Mouse (Mus musculus): ENCODE data around the gene Slc1a5.

The Slc1a5 gene

DNA sequence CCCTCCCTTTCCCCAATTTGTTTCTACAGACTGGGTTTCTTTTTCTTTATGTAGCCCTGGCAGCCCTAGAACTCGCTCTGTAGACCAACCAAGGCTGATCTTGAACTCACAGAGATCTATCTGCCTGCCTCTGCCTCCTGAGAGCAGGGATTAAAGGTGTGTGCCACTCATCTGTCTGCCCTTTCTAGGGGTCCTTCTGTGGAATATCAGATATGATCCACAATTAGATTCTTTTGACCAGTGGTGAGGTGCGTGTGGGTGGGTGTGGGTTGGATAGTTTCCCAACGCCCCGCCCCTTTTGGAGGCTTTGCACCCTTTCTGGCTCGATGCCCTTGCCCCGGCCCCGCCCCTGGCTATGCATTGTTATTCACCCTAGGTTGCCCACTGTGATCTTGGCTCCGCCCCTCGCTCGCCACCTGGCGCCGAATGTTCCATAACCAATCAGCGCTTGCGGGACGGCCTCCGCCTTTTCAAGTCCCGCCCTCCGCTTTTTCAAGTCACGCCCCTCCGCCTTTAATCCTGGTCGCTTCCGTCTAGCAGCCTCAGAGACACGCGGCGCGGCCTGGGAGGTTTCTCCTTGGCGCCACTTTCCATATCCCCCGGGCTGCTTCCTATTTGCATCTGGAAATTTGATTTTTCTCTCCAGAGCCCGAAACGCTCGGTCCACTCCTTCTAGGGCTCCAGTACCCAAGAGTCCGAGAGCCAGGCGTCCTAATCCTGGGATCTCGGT is at the start of gene Slc1a5:
Slc1a5 (plus strand) TSS at position 516 of the 730 bp plus-strand sequence.
- DNase-seq = peak; percentile 35

DNA sequence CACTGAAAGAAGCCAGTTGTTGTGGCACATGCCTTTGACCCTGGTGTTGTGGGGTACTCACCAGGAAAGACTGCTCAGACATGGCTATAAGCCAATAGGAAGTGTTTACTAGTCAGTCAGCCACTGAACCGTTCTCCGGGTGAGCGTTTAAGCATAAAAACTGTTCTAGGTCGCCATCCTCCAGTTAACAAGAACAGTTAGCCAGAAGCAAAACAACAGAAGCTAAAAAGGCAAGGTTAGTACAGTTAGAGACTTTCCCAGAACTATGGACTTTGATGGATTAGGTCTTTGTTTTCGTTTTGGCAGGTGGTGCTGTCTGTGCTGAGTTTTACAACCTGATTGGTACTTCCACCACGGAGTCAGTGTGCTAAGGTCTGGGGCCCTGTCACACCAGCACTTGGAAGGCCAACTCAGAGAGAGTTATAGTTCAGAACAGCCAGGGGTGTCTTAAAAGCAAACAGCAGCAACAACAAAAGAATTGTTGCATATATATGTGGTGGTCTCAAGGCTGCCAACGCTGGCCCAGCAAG is 49.2 kb upstream of the Slc1a5 start:
- no peak for DNase-seq

DNA sequence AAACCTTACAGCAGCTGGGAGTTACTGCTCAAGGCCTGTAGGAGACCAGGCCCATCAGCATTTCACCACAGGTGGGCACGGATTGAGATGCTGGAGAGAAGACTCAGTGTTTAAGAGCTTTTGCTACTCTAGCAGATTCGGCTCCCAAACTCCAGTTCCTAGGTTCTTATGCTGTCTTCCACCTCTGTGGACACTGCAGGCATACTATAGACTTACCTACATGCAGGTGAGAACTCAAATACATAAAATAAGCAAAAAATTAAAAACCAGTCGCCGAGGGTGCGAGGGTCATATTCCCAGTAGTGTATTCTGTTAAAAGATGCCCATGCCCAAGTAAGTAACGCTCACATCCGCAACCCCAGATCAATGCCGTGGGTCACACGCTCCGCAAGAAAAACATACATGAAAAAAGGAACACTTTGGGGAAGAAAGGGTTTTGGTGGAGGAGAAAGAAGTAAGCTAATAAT is 43.5 kb upstream of the Slc1a5 start:
- DNase-seq = peak; percentile 36

DNA sequence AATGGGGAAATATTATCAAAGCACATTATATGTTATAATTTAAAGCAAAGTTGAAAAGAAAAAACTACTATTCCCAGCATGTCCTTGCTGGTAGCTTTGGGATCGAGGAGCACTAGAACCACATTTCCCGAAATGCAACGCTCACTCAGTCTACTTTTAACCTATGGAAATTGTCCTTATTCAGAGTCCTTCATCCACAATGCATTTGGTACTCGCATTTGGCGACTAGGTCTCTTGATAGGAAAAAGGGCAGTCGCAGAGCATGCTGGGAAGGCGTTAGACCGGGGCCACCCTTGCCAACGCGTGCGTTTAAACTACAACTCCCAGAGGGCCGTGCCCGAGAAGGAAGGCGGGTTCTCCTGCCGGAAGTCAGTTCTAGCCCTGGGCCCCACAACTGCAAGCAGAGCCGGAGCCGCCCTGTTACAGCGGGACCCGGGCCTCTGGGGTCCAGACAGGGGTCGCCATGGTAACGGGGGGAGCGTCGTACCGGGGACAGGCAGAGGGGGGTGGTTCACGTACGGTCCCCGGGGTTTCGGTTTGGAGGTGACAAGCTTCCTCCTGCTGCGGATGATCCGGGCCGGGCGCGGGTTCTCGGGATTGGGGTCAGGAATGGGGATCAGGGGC is 43.0 kb upstream of the Slc1a5 start, which contains the start of gene Ap2s1:
Ap2s1 (plus strand) TSS at position 338 of the 624 bp plus-strand sequence.
- DNase-seq = peak; percentile 98

DNA sequence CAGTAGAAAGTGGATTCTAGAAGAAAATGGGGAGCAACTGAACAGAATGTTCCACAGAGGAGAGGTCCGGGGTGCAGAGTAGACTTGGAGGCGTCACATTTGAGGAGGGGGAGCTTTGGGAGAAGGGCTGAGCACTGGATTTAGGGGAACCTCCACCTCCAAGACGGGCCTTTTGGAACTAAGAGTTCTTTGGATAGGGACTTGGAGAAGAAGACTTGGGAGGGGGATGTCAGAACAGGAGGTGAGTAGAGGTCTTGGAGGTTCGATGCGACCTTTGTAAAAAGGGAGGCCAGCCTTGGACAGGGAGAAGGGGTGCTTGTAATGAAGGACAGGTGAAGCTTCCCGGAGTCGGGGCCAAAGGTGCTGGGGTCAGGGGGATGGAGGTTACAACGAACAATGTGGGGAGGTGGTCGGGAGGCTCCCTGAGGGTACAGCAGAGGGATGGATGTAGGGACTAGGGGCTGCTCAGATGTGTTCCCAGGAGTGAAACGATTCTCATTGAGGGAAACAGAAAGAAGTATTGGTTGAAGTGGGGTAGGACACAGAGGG is 42.0 kb upstream of the Slc1a5 start:
- DNase-seq = no peak

DNA sequence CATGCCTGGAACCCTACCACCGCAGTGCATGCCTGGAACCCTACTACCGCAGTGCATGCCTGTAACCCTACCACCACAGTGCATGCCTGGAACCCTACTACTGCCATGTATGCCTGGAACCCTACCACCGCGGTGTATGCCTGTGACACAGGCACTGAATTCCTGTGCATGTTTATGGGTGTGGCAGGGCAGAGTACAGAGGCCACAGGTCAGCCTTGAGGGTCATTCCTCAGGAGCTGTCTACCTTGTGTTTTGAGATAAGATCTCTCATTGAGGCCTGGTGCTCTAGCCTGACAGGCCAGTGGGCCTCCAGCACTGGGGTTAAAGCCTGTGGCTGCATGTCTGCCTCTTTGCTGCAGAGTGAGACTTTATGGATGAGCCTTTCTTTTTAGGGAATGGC is 35.8 kb upstream of the Slc1a5 start:
- DNase-seq = no peak

DNA sequence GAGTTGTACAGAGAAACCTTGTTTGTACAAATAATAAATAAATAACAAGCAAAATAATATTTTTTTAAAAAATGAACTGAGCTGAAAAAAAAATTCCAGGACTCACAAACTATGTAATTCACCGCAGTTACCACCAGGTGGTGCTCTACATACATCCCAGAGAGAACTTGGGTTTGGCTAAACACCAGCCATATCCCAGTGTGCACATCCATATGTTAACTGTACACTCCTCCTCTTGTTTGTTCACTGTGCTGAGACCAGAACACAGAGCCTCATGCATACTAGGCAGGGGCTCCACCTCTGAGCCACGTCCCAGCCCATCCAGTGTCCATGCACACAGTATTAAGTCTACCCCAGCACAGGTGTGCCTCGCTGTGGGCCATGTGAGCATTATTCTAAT is 35.0 kb upstream of the Slc1a5 start:
- DNase-seq = peak; percentile 46

DNA sequence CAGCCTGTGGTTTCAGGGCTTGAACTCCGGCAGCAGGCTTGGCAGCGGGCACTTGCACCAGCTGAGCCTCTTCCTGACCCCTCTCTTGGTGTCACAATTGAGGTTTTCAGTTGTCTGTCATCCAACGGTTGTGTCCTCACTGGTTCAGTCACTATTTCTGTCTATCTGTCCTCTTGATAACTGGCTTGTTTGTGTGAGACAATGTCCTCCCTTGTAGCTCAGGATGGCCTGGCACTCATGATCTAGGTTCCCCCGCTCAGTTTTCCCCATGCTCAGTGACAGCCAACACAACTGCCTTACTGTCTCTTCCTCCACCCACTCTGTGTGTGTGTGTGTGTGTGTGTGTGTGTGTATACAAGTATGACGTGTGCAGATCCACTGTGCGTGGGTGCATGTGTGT is 33.5 kb upstream of the Slc1a5 start:
- no peak for DNase-seq

DNA sequence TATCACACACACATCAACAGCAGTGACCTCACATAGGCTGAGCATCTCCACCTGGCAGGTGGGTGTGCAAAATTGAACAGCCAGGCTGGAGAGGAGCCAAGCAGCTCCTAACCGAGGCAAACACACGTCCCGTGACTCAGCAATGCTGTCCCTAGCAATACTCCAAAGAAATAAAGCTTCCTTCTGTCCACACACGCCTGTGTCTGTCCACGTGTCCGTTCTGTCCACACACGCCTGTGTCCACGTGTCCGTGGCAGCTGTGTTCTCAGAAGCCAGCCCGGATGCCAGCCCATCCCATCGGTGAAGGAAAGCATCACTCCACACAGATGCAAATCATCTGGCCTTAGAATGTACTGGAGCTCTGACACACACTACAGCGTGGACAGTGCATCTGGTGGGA is 29.1 kb upstream of the Slc1a5 start:
- no peak for DNase-seq

DNA sequence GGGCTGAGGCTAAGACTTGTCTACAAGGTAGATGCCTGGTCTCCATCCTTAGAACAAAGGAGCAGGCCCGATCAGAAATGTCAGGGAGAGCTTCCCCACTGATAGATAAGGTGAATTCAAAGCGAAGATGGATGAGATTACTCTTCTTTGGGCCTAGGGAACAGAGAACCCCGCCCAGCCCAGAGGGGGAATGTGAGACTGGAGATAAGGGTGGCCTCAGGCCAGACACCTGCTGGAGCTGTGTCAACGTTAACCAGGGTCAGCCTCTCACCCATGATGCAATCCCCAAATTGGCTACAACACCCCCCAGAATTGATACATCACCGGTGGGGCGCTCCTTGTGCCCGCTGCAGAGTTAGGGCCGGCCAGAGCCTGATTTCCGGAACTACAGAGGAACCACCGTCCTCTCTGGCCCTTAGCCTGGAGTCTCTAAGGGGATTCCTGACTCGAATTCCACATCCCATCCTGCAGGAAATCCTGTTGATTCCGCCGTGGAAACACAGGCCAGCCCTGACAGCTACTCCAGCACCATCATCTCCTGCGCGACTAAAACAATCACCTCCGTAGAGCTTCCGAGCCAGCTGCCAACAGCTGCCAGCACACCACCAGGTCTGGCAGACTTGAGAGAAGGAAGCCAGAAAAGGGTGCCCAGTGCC is 25.6 kb upstream of the Slc1a5 start:
- no peak for DNase-seq

DNA sequence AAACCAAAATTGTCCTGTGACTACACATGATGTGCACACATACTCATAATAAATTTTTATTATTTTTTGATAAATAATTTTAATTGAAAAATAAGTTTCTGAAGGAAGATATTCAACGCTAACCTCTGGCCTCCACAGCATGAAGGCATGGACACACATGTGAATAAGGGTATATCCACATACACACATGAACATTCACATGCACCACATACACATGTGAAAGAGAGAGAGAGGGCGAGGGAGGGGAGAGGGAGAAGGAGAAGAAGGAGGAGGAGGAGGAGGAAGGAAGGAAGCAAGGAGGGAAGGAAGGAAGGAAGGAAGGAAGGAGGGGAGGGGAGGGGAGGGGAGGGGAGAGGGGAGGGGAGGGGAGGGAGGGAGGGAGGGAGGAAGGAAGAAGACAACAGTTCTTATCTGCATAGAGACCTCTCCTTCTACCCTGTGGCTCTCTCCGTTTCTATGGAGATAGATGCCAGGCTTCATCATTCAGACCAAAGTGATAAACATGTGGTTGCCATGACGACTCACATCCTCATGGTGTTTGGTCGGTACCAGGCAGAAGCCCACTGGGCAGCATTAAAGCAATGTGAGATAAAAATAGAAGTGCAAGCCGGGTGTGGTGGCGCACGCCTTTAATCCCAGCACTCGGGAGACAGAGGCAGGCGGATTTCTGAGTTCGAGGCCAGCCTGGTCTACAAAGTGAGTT is 22.1 kb upstream of the Slc1a5 start:
- DNase-seq = no peak

DNA sequence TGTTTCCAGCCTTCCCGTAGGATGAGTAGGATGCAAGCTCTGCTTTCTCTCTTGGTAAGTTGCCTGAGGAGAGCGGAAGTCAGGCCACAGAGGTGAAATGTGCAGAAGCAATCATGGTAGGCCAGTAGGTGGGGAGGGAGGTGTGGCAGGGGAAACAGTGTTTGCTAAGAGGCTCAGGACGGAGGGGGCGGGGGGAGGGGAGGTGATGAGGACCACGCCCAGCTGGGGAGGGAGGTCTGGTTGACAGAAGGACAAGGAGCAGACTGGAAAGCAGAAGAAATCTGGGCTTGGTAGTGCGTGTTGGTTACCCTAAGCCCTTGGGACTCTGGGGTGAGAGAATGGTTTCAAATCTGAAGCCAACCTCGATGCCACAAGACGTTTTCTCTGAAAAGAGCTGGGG is 20.8 kb upstream of the Slc1a5 start:
- DNase-seq = no peak

DNA sequence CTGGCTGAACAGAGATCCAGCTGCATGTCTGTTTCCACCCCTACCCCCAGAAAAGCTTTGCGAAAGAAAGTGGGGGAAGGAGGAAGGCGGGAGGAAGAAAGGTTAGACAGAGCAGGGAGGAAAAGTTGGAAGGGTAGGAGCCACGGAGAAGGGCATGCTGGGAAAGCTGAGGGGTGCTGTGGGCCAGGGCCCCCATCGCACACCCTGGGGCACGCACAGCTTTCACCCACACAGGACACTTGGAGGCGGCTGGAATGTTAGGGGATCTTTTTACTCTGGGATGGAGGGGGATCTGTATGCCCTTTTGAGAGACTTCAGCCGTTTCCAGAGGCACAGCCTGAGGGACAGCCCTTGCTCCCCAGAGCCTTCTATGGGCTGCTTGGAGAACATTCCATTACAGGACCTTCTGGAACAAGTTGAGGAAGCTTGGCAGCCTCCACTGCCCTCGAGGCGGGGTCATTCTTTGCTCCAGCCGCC is 20.1 kb upstream of the Slc1a5 start:
- DNase-seq = no peak

DNA sequence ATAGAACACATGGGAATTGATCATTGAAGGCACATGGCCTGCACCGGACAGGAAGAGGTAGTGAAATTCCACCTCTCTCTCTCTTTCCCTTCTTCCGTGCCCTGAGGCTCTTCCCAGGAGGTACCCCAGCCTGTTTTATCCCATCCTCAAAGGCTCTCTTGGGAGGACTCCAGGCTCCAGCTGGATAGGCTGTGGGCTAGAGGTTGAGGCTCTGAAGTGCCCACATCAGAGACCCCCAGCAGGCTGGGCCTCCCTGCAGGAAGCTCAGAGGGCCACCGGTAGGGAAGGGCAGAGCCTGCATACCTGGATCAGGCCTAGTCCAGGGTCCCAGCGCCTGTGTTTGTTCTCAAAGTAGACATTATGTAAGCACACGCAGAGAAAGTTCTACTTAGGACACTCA is 19.5 kb upstream of the Slc1a5 start:
- no peak for DNase-seq

DNA sequence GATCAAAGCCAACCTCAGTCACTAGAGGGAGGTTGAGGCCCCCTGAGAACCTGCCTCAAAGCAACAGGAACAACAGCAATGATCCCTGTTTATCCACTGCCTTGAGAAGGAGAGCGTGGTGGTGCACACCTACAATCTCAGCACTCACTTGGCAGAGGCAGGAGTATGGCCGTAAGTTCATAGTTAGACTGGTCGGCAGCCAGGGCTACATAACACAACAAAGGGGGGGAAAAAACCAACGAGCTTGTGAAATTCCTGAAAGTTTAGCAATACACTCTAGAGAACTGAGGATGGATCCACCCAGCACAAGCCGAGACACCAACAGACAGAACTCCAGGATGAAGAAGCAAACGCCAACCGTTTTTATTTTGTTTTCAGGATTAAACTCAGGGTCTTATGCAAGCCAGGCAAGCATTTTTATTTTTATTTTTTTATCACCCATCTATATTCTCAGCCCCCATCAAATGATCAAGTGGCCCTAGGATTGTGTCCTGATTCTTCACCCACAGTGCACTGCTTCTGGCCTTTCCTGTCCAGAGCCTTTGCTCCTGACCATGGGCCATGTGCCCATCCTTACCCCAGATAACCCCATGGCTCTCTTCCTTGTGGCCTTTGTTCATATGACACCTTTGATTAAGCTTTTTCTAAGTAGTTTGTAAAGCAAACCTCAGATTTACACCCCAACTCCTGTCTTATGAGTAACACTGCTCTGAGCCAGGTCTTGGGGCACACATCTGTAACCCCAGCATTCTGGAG is 17.5 kb upstream of the Slc1a5 start:
- DNase-seq = no peak

DNA sequence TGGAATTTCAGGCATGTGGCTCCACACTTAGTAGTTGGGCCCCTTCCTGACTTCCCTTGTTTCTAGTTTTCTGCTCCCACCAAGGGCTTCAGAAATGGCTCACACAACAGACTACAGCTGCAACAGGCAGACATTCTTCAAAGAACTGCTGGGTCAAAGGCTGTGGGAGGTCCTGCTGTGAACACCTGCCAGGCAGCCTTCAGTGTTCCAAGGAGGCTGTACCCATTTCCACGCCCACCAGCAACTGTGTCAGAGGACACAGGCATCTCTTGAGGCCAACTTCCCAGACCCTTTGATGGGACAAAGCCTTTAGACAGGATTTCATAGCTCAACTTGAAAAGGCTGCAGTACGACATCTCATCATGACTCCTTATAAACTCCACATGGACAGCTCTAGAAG is 14.7 kb upstream of the Slc1a5 start:
- DNase-seq = no peak

DNA sequence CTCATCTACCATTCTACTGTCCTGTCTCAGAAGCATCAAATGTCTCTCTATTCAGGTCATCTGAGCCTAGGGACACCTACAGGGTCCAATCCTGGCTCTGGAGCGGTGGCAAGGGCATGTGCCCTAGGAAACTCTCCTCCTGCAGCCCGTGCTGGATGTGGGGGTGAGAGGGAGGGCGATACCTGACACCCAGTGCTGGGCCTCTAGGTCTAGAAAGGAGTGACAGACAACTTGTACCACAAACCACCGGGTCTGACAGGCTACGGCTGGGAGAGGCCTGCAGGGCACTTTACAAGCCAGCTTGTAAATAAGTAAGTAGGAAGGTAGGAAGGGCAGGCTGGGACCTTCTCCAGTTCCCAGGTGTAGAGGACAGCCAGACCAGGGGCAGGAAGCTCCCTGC is 5.3 kb upstream of the Slc1a5 start:
- no peak for DNase-seq

DNA sequence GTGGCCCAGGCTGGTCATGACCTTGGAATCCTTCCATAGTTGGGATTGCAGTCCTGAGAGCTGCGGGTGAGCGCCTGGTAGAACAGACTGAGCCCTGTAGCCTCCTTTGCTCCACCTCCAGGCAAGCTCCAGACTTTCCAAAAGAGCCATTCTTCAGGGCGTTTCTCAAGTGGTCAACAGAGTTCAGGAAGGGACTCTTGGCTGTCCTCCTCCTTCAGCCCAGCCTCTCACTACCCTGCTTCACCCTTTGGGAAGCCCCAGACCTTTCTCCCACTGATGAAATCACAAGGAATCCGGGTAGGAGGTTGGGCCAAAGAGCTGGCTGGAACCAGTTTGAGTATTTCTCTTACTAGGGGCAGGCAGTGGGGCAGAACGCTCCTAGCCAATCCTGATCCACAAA is 1.1 kb upstream of the Slc1a5 start:
- no peak for DNase-seq

DNA sequence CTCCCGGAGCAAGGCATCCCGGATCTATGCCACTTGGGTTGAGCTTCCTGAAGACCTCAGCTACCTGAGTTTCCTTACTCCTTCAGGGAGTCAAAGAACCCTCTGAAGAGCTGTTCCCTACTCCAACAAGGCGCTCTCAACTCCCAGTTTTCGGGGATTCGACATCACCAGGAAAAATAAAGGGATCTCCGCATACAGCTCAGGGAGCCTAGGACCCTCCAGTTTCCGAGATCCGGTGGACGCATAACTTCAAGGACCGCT is 345 bp downstream of the Slc1a5 start:
- DNase-seq = no peak

DNA sequence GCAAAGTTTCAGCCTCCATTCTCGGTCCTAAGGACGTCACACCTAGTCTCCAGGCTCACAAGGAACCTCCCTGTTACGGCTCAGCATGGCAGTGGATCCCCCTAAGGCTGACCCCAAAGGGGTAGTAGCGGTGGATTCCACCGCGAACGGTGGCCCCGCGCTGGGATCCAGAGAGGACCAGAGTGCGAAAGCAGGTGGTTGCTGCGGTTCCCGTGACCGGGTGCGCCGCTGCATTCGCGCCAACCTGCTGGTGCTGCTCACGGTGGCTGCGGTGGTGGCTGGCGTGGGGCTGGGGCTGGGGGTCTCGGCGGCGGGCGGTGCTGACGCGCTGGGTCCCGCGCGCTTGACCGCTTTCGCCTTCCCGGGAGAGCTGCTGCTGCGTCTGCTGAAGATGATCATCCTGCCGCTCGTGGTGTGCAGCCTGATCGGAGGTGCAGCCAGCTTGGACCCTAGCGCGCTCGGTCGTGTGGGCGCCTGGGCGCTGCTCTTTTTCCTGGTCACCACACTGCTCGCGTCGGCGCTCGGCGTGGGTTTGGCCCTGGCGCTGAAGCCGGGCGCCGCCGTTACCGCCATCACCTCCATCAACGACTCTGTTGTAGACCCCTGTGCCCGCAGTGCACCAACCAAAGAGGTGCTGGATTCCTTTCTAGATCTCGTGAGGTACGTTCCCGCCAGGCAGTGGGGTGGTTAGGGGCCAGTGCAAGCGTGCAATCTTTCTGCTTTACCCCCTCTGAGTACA is 845 bp downstream of the Slc1a5 start:
- no peak for DNase-seq

DNA sequence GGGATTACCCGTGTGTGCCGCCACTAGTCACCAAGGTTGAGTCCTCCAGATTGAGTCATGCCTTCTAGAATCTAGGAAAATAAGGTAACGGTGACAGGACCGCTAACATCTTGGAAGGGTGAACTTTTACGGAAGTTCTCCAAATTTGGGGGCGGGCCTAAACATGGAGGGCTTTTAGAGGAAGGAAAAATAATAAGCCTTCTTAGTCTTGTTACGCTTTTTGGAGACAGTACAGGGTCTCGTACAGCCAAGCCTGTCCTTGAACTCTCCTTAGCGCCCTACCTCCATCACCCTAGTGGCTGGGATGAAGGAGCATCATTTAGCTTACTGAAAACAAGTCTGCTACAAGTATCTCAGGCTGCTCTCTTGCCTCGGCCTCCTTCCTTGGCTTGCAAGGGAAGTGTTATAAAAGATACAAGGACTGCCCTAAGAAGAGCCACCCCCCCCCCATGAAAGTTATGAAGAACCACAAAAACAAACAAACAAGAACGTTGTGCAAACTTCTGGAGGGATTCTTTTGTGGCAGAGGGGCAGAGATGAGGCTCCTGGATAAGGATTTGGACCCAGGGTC is 1.5 kb downstream of the Slc1a5 start:
- no peak for DNase-seq
